Mouse (Mus musculus) stomach, embryonic 15.5 days (tissue): ENCODE measurements around the gene Pxt1. TPM values are rescaled to one million over a fixed set of nuclear protein-coding genes. Genes with fewer than 3 reads are reported as not detected.

Experiments used
- polyA plus RNA-seq: library from polyadenylated mRNA; unstranded; fragments of >200 nt; fragmentation: Nextera tagmentation; extraction: Ambion mirVana; gene quantifications from 2 replicates; pipeline ENCODE4 v1.2.1, GENCODE M21; 2015

Gene Pxt1
- polyA plus RNA-seq, 1 experiment from 2014 or later = not detected

Other genes starting within 250 kb of the Pxt1 start
- gene AC170998.1, start 217.8 kb downstream of the Pxt1 start, polyA plus RNA-seq = 3.4 TPM in 2 replicates
- 95.5 and 115 TPM in 2 replicates for gene Mapk13, start 174.5 kb downstream of the Pxt1 start, polyA plus RNA-seq
- 14.5 and 15.1 TPM in 2 replicates for gene Brpf3, start 142.8 kb downstream of the Pxt1 start, polyA plus RNA-seq
- gene Pnpla1, start 85.4 kb downstream of the Pxt1 start, polyA plus RNA-seq = 0.32 and 0.50 TPM in 2 replicates
- 0.71 and 0.81 TPM in 2 replicates for gene 4930539E08Rik, start 28.5 kb downstream of the Pxt1 start, polyA plus RNA-seq
- gene Kctd20, start 8.1 kb upstream of the Pxt1 start, polyA plus RNA-seq = 68.4 and 74.9 TPM in 2 replicates
- 98.3 and 106 TPM in 2 replicates for gene Stk38, start 64.2 kb upstream of the Pxt1 start, polyA plus RNA-seq
- 518 and 524 TPM in 2 replicates for gene Srsf3, start 88.8 kb upstream of the Pxt1 start, polyA plus RNA-seq
- gene Cdkn1a, start 147.1 kb upstream of the Pxt1 start, polyA plus RNA-seq = 89.7 and 102 TPM in 2 replicates
- 1.5 and 2.3 TPM in 2 replicates for gene Rab44, start 170.3 kb upstream of the Pxt1 start, polyA plus RNA-seq